Mouse (Mus musculus) testis, postnatal 14 days (tissue): ENCODE measurements around the gene Map3k5.
A peak's percentile ranks its signal among the peaks of the same experiment; 100 is the strongest.
"Not testable (repeated sequence)": the region's sequence is repeated elsewhere in the genome, so short reads cannot be mapped to it uniquely, and the experiment has no call there.

ENCODE experiments used
- DNase-seq: peaks from one replicate; pipeline ENCODE4 v3.0.0; 2021; ENCODE audit warnings: low spot score

Gene Map3k5

GRCm38 (mm10) chr10:19934384-19935294 is at the start of gene Map3k5:
Map3k5 (plus strand) TSS chr10:19934472.
- peak; percentile 51 for DNase-seq

GRCm38 (mm10) chr10:19886249-19886648 is 48.0 kb upstream of the Map3k5 start:
- no peak for DNase-seq

GRCm38 (mm10) chr10:19889908-19890307 is 44.4 kb upstream of the Map3k5 start:
- DNase-seq, result no peak

GRCm38 (mm10) chr10:19891686-19892085 is 42.6 kb upstream of the Map3k5 start:
- no peak for DNase-seq

DNA sequence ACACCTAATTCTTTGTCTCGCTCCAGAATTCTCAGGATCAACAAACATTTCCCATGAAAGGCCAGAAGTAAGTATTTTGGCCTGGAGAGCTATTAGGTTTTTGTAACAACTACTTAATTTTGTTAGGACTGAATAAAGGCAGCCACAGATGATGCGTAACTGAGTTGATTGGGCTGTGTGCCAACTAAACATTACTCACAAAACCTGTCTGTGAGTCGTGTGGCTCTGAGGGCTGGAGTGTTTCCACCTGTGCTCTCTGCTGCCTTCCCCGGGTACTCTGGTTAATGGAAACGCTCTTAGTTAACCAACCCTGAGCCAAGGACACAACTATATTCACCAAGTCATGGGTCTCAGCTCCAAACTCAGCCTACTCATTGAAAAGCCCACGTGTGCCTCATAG is 41.1 kb upstream of the Map3k5 start:
- DNase-seq, result no peak

DNA sequence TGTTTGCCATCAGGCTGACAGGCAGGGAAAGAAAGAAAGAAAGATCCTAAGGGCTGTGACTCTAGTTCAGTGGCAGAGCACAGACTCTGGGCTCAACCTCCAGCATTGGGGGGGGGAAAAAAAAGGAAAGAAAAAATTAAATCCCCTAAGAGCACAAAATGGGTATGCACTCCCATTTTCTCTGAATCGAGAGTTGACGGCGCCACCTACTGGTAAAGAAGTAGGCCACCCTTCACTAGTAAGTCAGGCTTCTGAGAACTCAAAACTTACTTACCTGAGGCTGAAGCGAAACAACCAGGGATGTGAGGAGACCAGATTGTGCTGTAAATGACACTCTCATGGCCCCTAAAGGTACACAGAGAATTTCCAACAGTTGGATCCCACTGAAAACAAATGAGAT is 40.3 kb upstream of the Map3k5 start:
- peak; percentile 27 for DNase-seq

GRCm38 (mm10) chr10:19900191-19900590 is 34.1 kb upstream of the Map3k5 start:
- no peak for DNase-seq

GRCm38 (mm10) chr10:19901992-19902391 is 32.3 kb upstream of the Map3k5 start:
- DNase-seq, result no peak

- no peak for DNase-seq
These were observed 30.0 kb upstream of the Map3k5 start for GRCm38 (mm10) chr10:19904077-19904820.

- DNase-seq, result peak; percentile 94
These were observed 26.9 kb upstream of the Map3k5 start, which contains the start of gene Pex7 for GRCm38 (mm10) chr10:19907246-19907804. Pex7 (minus strand) TSS chr10:19907689.

DNA sequence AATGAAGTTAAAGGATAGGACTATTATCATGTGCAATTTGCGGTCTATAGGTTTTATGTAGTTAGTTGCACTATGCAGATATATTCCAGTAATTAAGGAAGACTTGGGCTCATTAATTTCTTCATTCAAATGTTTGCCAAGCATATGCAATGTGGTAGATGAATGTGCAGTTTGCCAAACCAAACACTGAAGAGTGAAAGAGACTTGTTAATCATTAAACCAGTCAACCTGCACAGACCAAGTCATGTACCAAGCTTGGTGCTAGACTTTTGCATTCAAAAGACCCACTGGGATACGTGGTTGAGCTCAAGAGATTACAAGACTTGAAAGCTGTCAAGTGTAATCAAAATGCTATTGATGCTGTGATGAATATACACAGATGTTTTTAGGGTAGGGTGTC is 26.2 kb upstream of the Map3k5 start:
- DNase-seq, result no peak

DNA sequence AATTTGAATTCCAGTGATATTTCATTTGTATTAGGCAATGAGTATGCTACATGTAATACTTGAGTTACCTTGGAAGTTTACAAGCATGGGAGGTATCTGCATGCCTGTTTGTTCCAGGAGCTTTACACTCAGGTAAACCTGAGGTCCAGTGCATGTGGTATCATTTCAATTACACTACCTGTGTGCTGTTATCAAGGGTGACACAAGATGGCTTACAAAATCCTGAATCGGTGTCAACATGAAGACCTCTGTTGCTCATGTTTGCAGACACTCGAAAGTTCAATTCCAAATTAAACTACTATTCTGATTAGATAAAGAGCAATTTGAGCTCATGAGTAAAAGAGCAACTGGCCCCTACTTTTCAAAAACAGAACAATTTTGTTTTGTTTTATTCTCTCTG is 23.8 kb upstream of the Map3k5 start:
- no peak for DNase-seq

DNA sequence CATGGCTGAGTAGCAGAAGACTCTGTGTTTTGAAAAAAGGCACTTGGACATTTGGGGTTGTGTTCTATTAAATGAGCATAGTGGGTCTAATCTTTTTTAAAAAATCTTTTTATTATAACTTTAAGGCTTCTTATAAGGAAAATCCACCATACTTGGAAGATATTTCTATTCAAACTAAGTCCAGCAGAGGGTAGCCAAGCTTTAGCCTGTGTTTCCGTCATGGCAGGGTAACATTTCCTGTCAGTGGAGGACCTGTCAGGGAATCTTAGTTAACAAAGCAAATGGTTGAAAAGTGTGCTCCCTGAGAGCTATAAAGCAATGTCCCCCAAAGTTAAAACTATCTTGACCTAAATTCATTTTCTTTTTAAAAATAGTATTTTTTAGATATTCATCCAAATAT is 22.7 kb upstream of the Map3k5 start:
- no peak for DNase-seq

GRCm38 (mm10) chr10:19913806-19914205 is 20.5 kb upstream of the Map3k5 start:
- no peak for DNase-seq

- DNase-seq, result peak; percentile 44
These were observed 19.0 kb upstream of the Map3k5 start for GRCm38 (mm10) chr10:19915301-19915700.

GRCm38 (mm10) chr10:19922410-19922809 is 11.9 kb upstream of the Map3k5 start:
- no peak for DNase-seq

- DNase-seq, result no peak
These were observed 10.0 kb upstream of the Map3k5 start for GRCm38 (mm10) chr10:19924256-19924655.

DNA sequence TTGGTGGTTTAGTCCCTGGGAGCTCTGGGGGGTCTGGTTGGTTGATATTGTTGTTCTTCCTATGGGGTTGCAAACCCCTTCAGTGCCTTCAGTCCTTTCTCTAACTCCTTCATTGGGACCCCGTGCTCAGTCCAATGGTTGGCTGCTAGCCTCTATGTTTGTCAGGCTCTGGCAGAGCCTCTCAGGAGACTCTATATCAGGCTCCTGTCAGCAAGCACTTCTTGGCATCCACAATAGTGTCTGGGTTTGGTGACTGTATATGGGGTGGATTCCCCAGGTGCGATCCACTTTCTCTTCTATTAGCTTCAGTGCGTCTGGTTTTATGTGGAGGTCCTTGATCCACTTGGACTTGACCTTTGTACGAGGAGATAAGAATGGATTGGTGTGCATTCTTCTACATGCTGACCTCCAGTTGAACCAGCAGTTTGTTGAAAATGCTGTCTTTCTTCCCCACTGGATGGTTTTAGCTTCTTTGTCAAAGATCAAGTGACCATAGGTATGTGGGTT is 7.8 kb upstream of the Map3k5 start:
- DNase-seq, result not testable (repeated sequence)

DNA sequence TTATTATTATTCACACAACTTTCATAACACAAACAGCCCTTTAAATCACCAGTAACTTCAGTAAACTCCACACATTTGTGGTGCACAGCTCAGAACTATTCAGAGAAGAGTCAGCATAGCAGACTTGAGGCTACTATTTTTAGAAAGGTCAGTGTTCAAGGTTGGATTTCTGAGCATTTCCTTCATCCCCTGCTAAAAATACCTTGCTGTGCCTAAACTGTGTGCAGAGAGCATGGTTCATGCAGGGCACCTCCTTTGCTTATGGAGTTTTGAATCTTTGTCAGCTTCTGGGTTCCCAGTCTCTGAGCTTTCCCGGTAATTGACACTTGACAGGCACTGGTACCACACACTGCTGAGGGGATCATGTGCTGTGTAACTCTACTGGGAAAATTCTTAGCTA is 6.1 kb upstream of the Map3k5 start:
- DNase-seq, result no peak

- no peak for DNase-seq
These were observed 1.3 kb upstream of the Map3k5 start for GRCm38 (mm10) chr10:19932986-19933385.

DNA sequence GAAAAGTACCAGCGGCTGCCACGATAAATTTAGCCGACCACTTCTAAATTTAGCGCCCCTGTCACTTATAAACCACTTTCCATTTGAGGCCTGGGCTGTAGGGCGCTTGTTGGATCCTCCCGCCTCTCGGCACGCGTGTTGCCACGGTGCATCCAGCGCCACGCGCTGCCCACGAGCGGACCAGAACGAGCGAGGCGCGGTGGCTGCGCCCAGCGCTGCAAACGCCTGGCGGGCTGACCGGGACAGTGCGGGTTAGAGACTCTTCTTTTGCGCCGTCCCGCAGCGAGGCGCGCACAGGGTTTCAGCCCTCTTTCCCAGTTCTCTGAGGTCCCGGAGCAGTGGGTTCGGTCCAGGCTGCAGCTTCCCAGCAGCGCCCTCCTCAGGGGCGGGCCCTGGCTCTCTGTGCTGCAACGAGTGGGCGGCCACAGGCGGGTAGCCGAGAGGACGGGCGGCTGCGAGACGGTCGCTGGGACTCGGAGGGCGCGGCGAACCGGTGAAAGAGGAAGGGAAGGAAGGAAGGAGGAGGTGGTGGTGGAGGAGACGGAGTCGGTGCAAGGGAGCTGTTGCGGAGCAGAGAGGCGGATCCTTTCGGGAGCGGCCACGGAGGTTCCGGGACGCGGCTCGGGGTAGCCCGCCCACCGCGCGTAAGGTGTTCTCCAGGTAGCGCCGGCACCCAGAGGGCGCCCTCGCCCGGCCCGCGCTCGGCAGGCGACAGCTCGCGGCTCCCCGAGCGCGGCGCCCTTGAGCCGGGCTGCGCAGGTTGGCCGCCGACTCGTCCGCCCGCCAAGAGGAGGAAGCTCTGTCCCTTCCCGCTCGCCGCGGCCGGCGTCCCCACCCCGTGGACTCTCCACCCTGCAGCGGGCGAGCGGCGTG is 525 bp upstream of the Map3k5 start:
- peak; percentile 77 for DNase-seq

GRCm38 (mm10) chr10:19935295-19935623 is 987 bp downstream of the Map3k5 start:
- DNase-seq, result no peak
